Mouse (Mus musculus): ENCODE measurements around the gene Ak3. TPM values are rescaled to one million over a fixed set of nuclear protein-coding genes. Genes with fewer than 3 reads are reported as not detected.

Gene Ak3
- polyA plus RNA-seq (2021): 112 TPM

DNA sequence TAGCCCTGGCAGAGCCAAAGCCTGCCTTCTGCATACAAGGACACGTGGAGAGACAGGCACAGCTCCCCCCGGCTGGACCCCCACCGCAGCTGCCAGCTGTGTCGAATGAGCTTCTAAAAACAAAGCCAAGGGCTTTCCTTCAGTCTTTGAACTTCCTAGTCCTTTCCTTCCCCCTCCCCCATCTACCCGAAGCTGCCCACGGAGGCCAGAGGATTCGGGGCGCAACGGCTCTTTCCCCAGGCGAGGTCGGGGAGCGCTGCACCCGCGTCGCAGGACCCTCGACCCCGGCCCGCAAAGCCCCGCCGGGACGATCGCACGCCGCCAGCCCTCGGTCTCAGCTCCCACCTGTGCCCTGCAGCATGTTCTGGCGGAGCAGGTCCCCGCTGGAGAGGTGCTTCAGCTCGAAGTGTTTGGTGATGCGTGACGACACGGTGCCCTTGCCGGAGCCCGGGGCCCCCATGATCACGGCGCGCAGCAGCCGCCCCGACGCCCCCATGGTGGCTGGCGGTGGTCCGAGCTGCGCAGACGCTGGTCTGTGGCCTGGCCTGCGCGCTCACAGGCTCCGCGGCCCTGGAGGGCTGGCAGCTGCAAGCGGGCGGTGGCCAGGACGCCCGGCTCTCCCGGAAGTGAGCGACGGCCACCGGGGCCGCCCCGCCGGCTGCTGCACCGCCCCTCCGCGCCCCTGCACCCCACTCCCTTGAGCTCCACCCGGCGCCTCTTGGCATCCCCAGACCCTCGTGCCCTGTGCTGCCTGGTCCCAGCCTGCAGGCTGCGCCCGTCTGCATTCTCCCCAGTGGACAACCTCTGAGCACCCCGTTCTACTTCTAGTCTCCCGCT is at the start of gene Ak3:
Gene Ak3, minus strand, starts transcription at position 628 of the 837 bp plus-strand sequence.
- TF ChIP-seq CTCF (IDR thresholded peaks at IDR 0.05): peak; percentile 55
- in situ Hi-C loops (cut with MboI; ENCODE audit: low pct_unique_long_range_greater_than_20kb): no loop called here
- DNase-seq (ENCODE audit: low read depth, low spot score): no peak
- POLR2A ChIA-PET: interaction anchor here (0.6 to 2.2 kb wide), 6 partner anchors 11 to 500 kb away, joined by 3 to 7 read pairs (median 4); no protein-coding TSS in a partner anchor
- CTCF ChIA-PET: interaction anchor here (0.7 to 1.2 kb wide), 4 partner anchors 9 to 223 kb away, joined by 3 to 4 read pairs (median 4); no protein-coding TSS in a partner anchor
- peak; percentile 80 for ATAC-seq
- H3K27me3 ChIP-seq: no peaks in the 10 kb centered on the region

DNA sequence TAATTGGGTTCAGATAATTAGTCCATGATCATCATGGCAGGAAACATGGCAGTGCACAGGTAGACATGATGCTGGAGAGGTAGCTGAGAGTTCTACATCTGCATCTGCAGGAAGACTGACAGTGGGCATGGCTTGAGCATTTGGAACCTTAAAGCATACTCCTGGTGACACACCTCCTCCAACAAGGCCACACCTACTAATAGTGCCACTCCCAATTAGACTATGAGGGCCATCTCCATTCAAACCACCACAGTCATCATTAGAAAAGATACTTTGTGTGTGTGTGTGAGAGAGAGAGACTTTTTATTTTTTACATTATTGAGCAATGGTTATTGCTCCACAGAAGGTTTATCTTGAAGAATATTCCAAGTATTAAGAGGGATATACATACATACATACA is 44.4 kb upstream of the Ak3 start:
- ATAC-seq (no peak), DNase-seq (ENCODE audit: low read depth, low spot score) (no peak)
- CTCF ChIA-PET: no interaction called here
- POLR2A ChIA-PET: no interaction called here
- no peaks in the 10 kb centered on the region for H3K27me3 ChIP-seq
- TF ChIP-seq CTCF (IDR thresholded peaks at IDR 0.05): no peak
- in situ Hi-C loops (cut with MboI; ENCODE audit: low pct_unique_long_range_greater_than_20kb): no loop called here

DNA sequence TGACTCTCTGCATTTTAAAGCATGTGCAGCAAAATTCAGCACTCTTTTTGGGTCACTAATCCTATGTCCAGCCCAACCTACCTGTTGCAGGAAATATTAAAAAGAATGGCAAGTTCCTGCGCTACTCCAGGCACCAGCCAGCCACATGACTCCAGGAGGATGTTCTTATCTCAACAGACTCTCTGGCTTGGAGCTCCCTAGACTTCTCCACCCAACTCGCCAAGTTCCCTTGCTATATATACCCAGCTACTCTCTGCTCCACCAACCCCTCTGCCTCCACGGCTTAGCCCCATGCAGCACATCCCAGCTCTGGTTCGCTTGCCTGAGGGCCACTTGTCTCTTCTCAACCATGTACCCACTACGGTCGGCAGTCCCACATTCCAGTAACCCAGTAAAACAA is 40.9 kb upstream of the Ak3 start:
- no peak for TF ChIP-seq CTCF (IDR thresholded peaks at IDR 0.05)
- POLR2A ChIA-PET: interaction anchor here (0.7 kb wide), 1 partner anchor 16 kb away, joined by 3 read pairs; no protein-coding TSS in a partner anchor
- ATAC-seq (no peak), DNase-seq (ENCODE audit: low read depth, low spot score) (no peak)
- CTCF ChIA-PET: interaction anchor here (1.3 kb wide), 1 partner anchor 11 kb away, joined by 4 read pairs; no protein-coding TSS in a partner anchor
- in situ Hi-C loops (cut with MboI; ENCODE audit: low pct_unique_long_range_greater_than_20kb): no loop called here
- H3K27me3 ChIP-seq: no peaks in the 10 kb centered on the region

DNA sequence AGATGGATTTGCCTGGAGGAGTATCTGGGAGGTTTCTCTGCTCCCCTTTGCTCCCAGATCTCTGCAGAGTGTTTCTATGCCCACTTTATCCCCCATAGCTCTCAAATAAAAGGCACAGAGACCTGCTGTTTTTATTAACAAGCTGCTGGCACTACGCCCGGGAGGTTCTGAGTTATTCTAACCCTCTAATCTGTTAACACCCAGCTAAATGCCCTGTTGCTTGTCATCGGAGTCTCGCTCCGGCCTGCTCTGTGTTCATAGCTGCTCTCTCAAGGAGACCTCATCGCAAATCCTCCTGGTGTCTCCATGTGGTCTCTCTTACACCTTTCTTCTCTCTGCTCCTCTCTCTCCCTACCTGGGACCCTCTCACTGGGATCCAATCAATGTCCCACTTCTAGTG is 27.0 kb upstream of the Ak3 start:
- TF ChIP-seq CTCF (IDR thresholded peaks at IDR 0.05): no peak
- in situ Hi-C loops (cut with MboI; ENCODE audit: low pct_unique_long_range_greater_than_20kb): no loop called here
- DNase-seq (ENCODE audit: low read depth, low spot score) (no peak), ATAC-seq (no peak)
- CTCF ChIA-PET: interaction anchor here (0.7 to 1.7 kb wide), 5 partner anchors 9 to 476 kb away, joined by 3 to 5 read pairs (median 4); no protein-coding TSS in a partner anchor
- POLR2A ChIA-PET: no interaction called here
- H3K27me3 ChIP-seq: peaks cover 9% of the 10 kb centered on the region

DNA sequence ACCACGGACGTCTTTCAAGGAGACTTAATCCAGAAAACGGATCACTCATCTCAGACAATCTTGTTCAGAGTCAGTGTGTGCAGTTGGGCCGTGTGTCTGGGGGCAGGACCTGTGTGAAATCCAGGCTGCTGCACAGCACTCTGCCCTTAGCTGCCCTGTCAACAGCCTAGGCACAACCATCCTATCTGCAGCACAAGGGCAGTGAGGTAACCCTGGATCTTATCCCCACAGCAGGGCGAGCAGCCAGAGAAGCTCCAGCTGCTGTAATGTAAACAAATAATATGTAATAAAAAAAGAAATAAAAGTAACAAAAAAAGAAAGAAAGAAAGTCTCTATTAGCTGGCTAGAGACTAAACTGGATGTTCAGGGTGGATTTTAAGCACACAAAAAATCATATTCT is 21.4 kb upstream of the Ak3 start:
- no peak for TF ChIP-seq CTCF (IDR thresholded peaks at IDR 0.05)
- no peaks in the 10 kb centered on the region for H3K27me3 ChIP-seq
- POLR2A ChIA-PET: interaction anchor here (0.6 to 0.7 kb wide), 3 partner anchors 88 to 226 kb away, joined by 3 read pairs; no protein-coding TSS in a partner anchor
- CTCF ChIA-PET: no interaction called here
- in situ Hi-C loops (cut with MboI; ENCODE audit: low pct_unique_long_range_greater_than_20kb): loop anchor here (5.0 kb wide), 2 partner anchors 183 to 433 kb away; partner anchors contain the start of gene Jak2
- ATAC-seq (no peak), DNase-seq (ENCODE audit: low read depth, low spot score) (no peak)

DNA sequence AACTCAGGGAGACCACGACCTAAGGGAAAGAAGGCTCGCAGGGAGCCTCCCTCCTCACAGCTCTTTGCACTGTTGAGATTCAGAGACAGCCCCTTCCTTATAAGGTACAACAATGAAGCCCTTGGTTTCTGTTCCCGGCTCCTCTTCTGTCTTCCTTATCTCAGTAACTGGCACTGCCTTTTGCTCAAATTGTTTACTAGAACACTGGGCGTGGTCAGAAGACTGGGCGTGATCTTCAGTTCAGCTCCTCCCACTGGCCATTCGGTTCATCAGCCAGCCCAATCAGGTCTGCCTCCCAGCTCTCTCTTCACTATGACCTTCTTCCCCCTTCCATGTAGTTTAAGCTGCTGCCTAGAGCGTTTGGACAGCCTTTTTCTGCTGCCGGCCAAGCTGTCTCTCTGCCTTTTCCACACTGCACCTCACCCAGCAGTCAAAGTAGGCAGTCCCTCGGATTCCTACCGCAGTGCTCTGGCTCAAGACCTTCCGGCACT is 19.3 kb upstream of the Ak3 start:
- in situ Hi-C loops (cut with MboI; ENCODE audit: low pct_unique_long_range_greater_than_20kb): loop anchor here (5.0 kb wide), 2 partner anchors 185 to 435 kb away; partner anchors contain the start of gene Jak2
- CTCF ChIA-PET: interaction anchor here (1.2 to 2.4 kb wide), 2 partner anchors 8 to 288 kb away, joined by 4 to 12 read pairs; no protein-coding TSS in a partner anchor
- H3K27me3 ChIP-seq: no peaks in the 10 kb centered on the region
- no peak for TF ChIP-seq CTCF (IDR thresholded peaks at IDR 0.05)
- no peak for DNase-seq (ENCODE audit: low read depth, low spot score)
- no peak for ATAC-seq
- POLR2A ChIA-PET: interaction anchor here (1.2 kb wide), 1 partner anchor 33 kb away, joined by 4 read pairs; no protein-coding TSS in a partner anchor

DNA sequence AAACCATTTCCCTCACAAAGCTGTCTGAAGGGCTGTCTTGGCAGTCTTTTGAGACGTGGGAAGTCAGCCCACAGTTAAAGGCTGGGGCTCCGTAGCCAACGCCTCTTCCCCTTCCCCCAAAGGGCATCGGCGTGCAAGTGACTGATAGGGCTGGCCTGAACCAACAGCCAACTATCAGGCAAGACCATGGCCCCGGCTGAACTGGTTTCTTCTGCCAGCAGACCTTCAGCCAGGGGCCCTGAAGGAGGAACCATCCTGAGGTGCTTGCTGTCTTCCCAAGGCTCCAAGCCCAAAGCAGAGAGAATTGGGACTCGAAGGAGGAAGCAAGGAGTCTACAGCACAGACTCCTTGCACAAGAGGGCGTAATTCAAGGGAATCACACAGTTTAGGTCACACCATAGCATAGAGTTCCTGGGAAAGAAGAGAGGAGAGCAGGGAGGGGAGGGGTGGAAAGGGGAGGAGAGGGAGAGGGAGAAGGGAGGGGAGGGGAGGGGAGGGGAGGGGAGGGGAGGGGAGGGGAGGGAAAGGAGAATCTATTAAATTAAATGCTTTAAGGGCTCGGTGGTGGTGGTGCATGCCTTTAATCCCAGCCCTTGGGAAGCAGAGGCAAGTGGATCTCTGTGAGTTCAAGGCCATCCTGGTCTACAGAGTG is 16.8 kb upstream of the Ak3 start:
- POLR2A ChIA-PET: interaction anchor here (0.9 kb wide), 1 partner anchor 36 kb away, joined by 3 read pairs; no protein-coding TSS in a partner anchor
- no peaks in the 10 kb centered on the region for H3K27me3 ChIP-seq
- DNase-seq (ENCODE audit: low read depth, low spot score) (no peak), ATAC-seq (no peak)
- in situ Hi-C loops (cut with MboI; ENCODE audit: low pct_unique_long_range_greater_than_20kb): loop anchor here (5.0 kb wide), 5 partner anchors 87 to 438 kb away; partner anchors contain the start of gene Jak2
- TF ChIP-seq CTCF (IDR thresholded peaks at IDR 0.05): no peak
- CTCF ChIA-PET: interaction anchor here (0.9 to 2.4 kb wide), 17 partner anchors 9 to 436 kb away, joined by 3 to 12 read pairs (median 4); partner anchors contain the start of gene Jak2

DNA sequence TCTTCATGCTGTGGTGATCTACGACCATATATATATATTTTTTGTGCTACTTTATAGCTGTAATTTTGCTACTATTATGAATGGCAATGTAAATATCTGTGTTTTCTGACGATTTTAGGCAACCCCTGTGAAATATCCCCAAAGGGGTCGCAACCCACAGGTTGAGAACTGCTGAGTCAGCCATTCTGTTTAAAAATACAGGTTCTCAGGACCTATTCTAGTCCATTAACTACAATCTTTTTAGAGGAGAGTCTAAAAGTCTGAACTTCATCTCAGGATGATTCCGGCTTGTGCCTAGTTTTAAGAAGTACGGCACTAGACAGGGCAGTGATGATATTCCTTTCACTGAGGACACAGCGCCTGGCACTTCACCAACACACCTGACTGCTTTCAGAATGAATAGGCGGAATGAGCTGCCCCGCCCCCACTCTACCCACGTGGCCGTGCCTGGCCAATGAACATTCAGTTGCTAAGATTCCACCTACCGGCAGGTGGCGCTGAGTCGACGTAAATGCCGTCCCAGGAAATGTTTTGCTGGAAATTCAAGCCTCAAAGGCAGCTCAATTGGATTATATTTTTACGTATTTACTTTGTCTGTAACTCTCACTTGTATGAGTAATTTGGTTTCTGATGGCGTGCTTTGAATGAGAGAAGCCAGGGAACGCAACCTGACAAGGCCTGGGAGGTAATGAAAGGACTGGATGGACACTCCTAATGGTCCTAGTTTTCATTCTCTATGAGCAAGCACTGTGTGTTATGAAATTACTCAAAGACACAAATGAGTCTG is 16.0 kb upstream of the Ak3 start:
- in situ Hi-C loops (cut with MboI; ENCODE audit: low pct_unique_long_range_greater_than_20kb): loop anchor here (5.0 kb wide), 3 partner anchors 86 to 289 kb away; no protein-coding TSS in a partner anchor
- ChIA-PET POLR2A (interaction anchor here (0.6 to 0.9 kb wide), 2 partner anchors 36 to 194 kb away, joined by 3 to 7 read pairs; no protein-coding TSS in a partner anchor), CTCF (interaction anchor here (0.7 to 2.0 kb wide), 17 partner anchors 9 to 437 kb away, joined by 3 to 9 read pairs (median 4); partner anchors contain the start of gene Jak2)
- TF ChIP-seq CTCF (IDR thresholded peaks at IDR 0.05): peak; percentile 98
- peak; percentile 73 for ATAC-seq
- DNase-seq (ENCODE audit: low read depth, low spot score): peak; percentile 58
- no peaks in the 10 kb centered on the region for H3K27me3 ChIP-seq

DNA sequence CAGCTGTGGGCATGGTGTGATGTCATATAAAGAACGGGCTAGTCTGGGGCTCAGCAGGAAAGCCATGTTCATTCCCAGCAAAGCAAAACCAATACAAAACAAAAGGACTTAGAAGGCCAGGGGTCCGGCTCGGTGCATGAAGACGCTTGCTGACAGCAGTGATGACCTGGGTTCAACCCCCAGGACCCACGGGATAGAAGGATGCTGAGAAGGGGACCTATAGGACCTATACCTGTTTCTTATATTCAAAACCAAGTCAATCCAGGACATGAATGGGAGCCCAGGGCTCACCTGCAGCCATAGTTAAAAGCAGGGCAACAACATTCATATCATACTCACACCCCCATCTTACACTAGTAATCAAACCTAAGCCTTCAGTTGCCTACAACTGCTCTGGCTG is 15.2 kb upstream of the Ak3 start:
- CTCF ChIA-PET: interaction anchor here (1.4 to 2.0 kb wide), 4 partner anchors 205 to 438 kb away, joined by 4 to 9 read pairs (median 8); no protein-coding TSS in a partner anchor
- in situ Hi-C loops (cut with MboI; ENCODE audit: low pct_unique_long_range_greater_than_20kb): loop anchor here (5.0 kb wide), 3 partner anchors 86 to 289 kb away; no protein-coding TSS in a partner anchor
- H3K27me3 ChIP-seq: no peaks in the 10 kb centered on the region
- DNase-seq (ENCODE audit: low read depth, low spot score): no peak
- ATAC-seq: no peak
- no peak for TF ChIP-seq CTCF (IDR thresholded peaks at IDR 0.05)
- POLR2A ChIA-PET: interaction anchor here (0.6 kb wide), 1 partner anchor 195 kb away, joined by 7 read pairs; no protein-coding TSS in a partner anchor
